Mouse (Mus musculus): ENCODE measurements around the gene Zfp341. TPM values are rescaled to one million over a fixed set of nuclear protein-coding genes. Genes with fewer than 3 reads are reported as not detected.

Gene Zfp341
- polyA plus RNA-seq, 1 experiment from 2014 or later: 1.1 TPM

GRCm38 (mm10) chr2:154589051-154589450 is 24.0 kb upstream of the Zfp341 start:
- ATAC-seq (ENCODE audit: insufficient number of reproducible peaks, insufficient read depth, low FRiP score, low read depth): no peak
- H3K4me3 ChIP-seq (ENCODE audit: control insufficient read depth in 1 of 2, insufficient read depth in 1 of 2, low read depth in 1 of 2, low read length in 2 of 2): no peak overlapping the region
- H3K9me3 ChIP-seq (ENCODE audit: control insufficient read depth, low read length): no peaks in the 10 kb centered on the region
- no peaks in the 10 kb centered on the region for H3K27me3 ChIP-seq (ENCODE audit: control insufficient read depth, insufficient read depth, low read length)
- no peak overlapping the region for H3K4me2 ChIP-seq (ENCODE audit: low read length)
- peaks cover 7 to 9% of the 10 kb centered on the region in 2 experiments for H3K4me1 ChIP-seq (ENCODE audit: control insufficient read depth in 2 of 2, insufficient read depth in 2 of 2, low read length in 2 of 2)
- no peak overlapping the region for H3K9ac ChIP-seq (ENCODE audit: low read length)
- H3K36me3 ChIP-seq (ENCODE audit: control insufficient read depth, insufficient read depth, low read length): 0 out of 2 replicates have a peak, but pooled peaks cover 6% of the 10 kb centered on the region
- 75% methylated on average over 4 of the region's 4 CpGs for WGBS
- no peak overlapping the region for H3K27ac ChIP-seq (replicated peaks in 1 of 2; ENCODE audit: control insufficient read depth in 1 of 2, insufficient read depth in 1 of 2, low read depth in 2 of 2, low read length in 2 of 2)

GRCm38 (mm10) chr2:154591239-154591638 is 21.9 kb upstream of the Zfp341 start:
- Histone ChIP-seq H3K4me2 (ENCODE audit: low read length) (no peak overlapping the region), H3K27ac (replicated peaks in 1 of 2; ENCODE audit: control insufficient read depth in 1 of 2, insufficient read depth in 1 of 2, low read depth in 2 of 2, low read length in 2 of 2) (no peak overlapping the region), H3K9ac (ENCODE audit: low read length) (no peak overlapping the region), H3K27me3 (ENCODE audit: control insufficient read depth, insufficient read depth, low read length) (no peaks in the 10 kb centered on the region), H3K9me3 (ENCODE audit: control insufficient read depth, low read length) (no peaks in the 10 kb centered on the region), H3K4me3 (ENCODE audit: control insufficient read depth in 1 of 2, insufficient read depth in 1 of 2, low read depth in 1 of 2, low read length in 2 of 2) (no peak overlapping the region), H3K36me3 (ENCODE audit: control insufficient read depth, insufficient read depth, low read length) (0 out of 2 replicates have a peak, but pooled peaks cover 6% of the 10 kb centered on the region), H3K4me1 (ENCODE audit: control insufficient read depth in 2 of 2, insufficient read depth in 2 of 2, low read length in 2 of 2) (peaks cover 3% of the 10 kb centered on the region in 2 experiments; a peak in 3 of 4 replicates)
- ATAC-seq (ENCODE audit: insufficient number of reproducible peaks, insufficient read depth, low FRiP score, low read depth): no peak
- 88% methylated on average over 3 of the region's 3 CpGs for WGBS

- no peak for ATAC-seq (ENCODE audit: insufficient number of reproducible peaks, insufficient read depth, low FRiP score, low read depth)
- Histone ChIP-seq H3K9ac (ENCODE audit: low read length) (no peak overlapping the region), H3K9me3 (ENCODE audit: control insufficient read depth, low read length) (no peaks in the 10 kb centered on the region), H3K27me3 (ENCODE audit: control insufficient read depth, insufficient read depth, low read length) (no peaks in the 10 kb centered on the region), H3K4me2 (ENCODE audit: low read length) (no peak overlapping the region), H3K27ac (replicated peaks in 1 of 2; ENCODE audit: control insufficient read depth in 1 of 2, insufficient read depth in 1 of 2, low read depth in 2 of 2, low read length in 2 of 2) (no peak overlapping the region), H3K4me3 (ENCODE audit: control insufficient read depth in 1 of 2, insufficient read depth in 1 of 2, low read depth in 1 of 2, low read length in 2 of 2) (no peak overlapping the region), H3K36me3 (ENCODE audit: control insufficient read depth, insufficient read depth, low read length) (no peaks in the 10 kb centered on the region), H3K4me1 (ENCODE audit: control insufficient read depth in 2 of 2, insufficient read depth in 2 of 2, low read length in 2 of 2) (peaks cover 3% of the 10 kb centered on the region in 2 experiments; a peak in 3 of 4 replicates)
- WGBS: 66% methylated on average over 3 of the region's 3 CpGs
Observed at GRCm38 (mm10) chr2:154593025-154593424, 20.1 kb upstream of the Zfp341 start.

GRCm38 (mm10) chr2:154595775-154596174 is 17.3 kb upstream of the Zfp341 start:
- WGBS: 74% methylated on average over 5 of the region's 5 CpGs

GRCm38 (mm10) chr2:154597399-154597798 is 15.7 kb upstream of the Zfp341 start:
- WGBS: 85% methylated on average over 3 of the region's 3 CpGs
- Histone ChIP-seq H3K4me2 (ENCODE audit: low read length) (no peak overlapping the region), H3K4me3 (ENCODE audit: control insufficient read depth in 1 of 2, insufficient read depth in 1 of 2, low read depth in 1 of 2, low read length in 2 of 2) (no peak overlapping the region), H3K27ac (replicated peaks in 1 of 2; ENCODE audit: control insufficient read depth in 1 of 2, insufficient read depth in 1 of 2, low read depth in 2 of 2, low read length in 2 of 2) (no peak overlapping the region), H3K9ac (ENCODE audit: low read length) (no peak overlapping the region), H3K36me3 (ENCODE audit: control insufficient read depth, insufficient read depth, low read length) (no peaks in the 10 kb centered on the region), H3K9me3 (ENCODE audit: control insufficient read depth, low read length) (no peaks in the 10 kb centered on the region), H3K27me3 (ENCODE audit: control insufficient read depth, insufficient read depth, low read length) (no peaks in the 10 kb centered on the region), H3K4me1 (ENCODE audit: control insufficient read depth in 2 of 2, insufficient read depth in 2 of 2, low read length in 2 of 2) (peaks cover 0 to 7% of the 10 kb centered on the region in 2 experiments; a peak in 3 of 4 replicates)
- ATAC-seq (ENCODE audit: insufficient number of reproducible peaks, insufficient read depth, low FRiP score, low read depth): no peak

More at GRCm38 (mm10) chr2:154595775-154596174, 17.3 kb upstream of the Zfp341 start:
- Histone ChIP-seq H3K9me3 (ENCODE audit: control insufficient read depth, low read length) (no peaks in the 10 kb centered on the region), H3K4me2 (ENCODE audit: low read length) (no peak overlapping the region), H3K27ac (replicated peaks in 1 of 2; ENCODE audit: control insufficient read depth in 1 of 2, insufficient read depth in 1 of 2, low read depth in 2 of 2, low read length in 2 of 2) (no peak overlapping the region), H3K27me3 (ENCODE audit: control insufficient read depth, insufficient read depth, low read length) (no peaks in the 10 kb centered on the region), H3K4me1 (ENCODE audit: control insufficient read depth in 2 of 2, insufficient read depth in 2 of 2, low read length in 2 of 2) (peaks cover 0 to 7% of the 10 kb centered on the region in 2 experiments; a peak in 3 of 4 replicates), H3K9ac (ENCODE audit: low read length) (no peak overlapping the region), H3K4me3 (ENCODE audit: control insufficient read depth in 1 of 2, insufficient read depth in 1 of 2, low read depth in 1 of 2, low read length in 2 of 2) (no peak overlapping the region), H3K36me3 (ENCODE audit: control insufficient read depth, insufficient read depth, low read length) (no peaks in the 10 kb centered on the region)
- ATAC-seq (ENCODE audit: insufficient number of reproducible peaks, insufficient read depth, low FRiP score, low read depth): no peak

GRCm38 (mm10) chr2:154600586-154600985 is 12.5 kb upstream of the Zfp341 start:
- WGBS: 76% methylated on average over 6 of the region's 6 CpGs
- no peaks in the 10 kb centered on the region for H3K27me3 ChIP-seq (ENCODE audit: control insufficient read depth, insufficient read depth, low read length)
- peaks cover 3 to 12% of the 10 kb centered on the region in 2 experiments; a peak in 3 of 4 replicates for H3K4me1 ChIP-seq (ENCODE audit: control insufficient read depth in 2 of 2, insufficient read depth in 2 of 2, low read length in 2 of 2)
- no peak overlapping the region for H3K4me3 ChIP-seq (ENCODE audit: control insufficient read depth in 1 of 2, insufficient read depth in 1 of 2, low read depth in 1 of 2, low read length in 2 of 2)
- no peak for ATAC-seq (ENCODE audit: insufficient number of reproducible peaks, insufficient read depth, low FRiP score, low read depth)
- H3K36me3 ChIP-seq (ENCODE audit: control insufficient read depth, insufficient read depth, low read length): no peaks in the 10 kb centered on the region
- no peak overlapping the region for H3K4me2 ChIP-seq (ENCODE audit: low read length)
- H3K27ac ChIP-seq (replicated peaks in 1 of 2; ENCODE audit: control insufficient read depth in 1 of 2, insufficient read depth in 1 of 2, low read depth in 2 of 2, low read length in 2 of 2): no peak overlapping the region
- no peak overlapping the region for H3K9ac ChIP-seq (ENCODE audit: low read length)
- no peaks in the 10 kb centered on the region for H3K9me3 ChIP-seq (ENCODE audit: control insufficient read depth, low read length)

GRCm38 (mm10) chr2:154601324-154601723 is 11.8 kb upstream of the Zfp341 start:
- no peaks in the 10 kb centered on the region for H3K27me3 ChIP-seq (ENCODE audit: control insufficient read depth, insufficient read depth, low read length)
- no peak overlapping the region for H3K4me3 ChIP-seq (ENCODE audit: control insufficient read depth in 1 of 2, insufficient read depth in 1 of 2, low read depth in 1 of 2, low read length in 2 of 2)
- no peak overlapping the region for H3K9ac ChIP-seq (ENCODE audit: low read length)
- H3K36me3 ChIP-seq (ENCODE audit: control insufficient read depth, insufficient read depth, low read length): no peaks in the 10 kb centered on the region
- no peak for ATAC-seq (ENCODE audit: insufficient number of reproducible peaks, insufficient read depth, low FRiP score, low read depth)
- H3K4me2 ChIP-seq (ENCODE audit: low read length): no peak overlapping the region
- H3K4me1 ChIP-seq (ENCODE audit: control insufficient read depth in 2 of 2, insufficient read depth in 2 of 2, low read length in 2 of 2): peaks cover 3 to 10% of the 10 kb centered on the region in 2 experiments; a peak in 3 of 4 replicates
- H3K27ac ChIP-seq (replicated peaks in 1 of 2; ENCODE audit: control insufficient read depth in 1 of 2, insufficient read depth in 1 of 2, low read depth in 2 of 2, low read length in 2 of 2): no peak overlapping the region
- no peaks in the 10 kb centered on the region for H3K9me3 ChIP-seq (ENCODE audit: control insufficient read depth, low read length)
- 73% methylated on average over 3 of the region's 3 CpGs for WGBS
